8 mouse cellular contexts compared by ENCODE assay signal in genomic region chr11:78465116-78465515, GRCm38 (mm10). TPM values are rescaled to one million over a fixed set of nuclear protein-coding genes. Genes with fewer than 3 reads are reported as not detected.
A peak's percentile ranks its signal among the peaks of the same experiment; 100 is the strongest.
DNase-seq lines count a peak whose midpoint lies in the region; ATAC-seq and TF ChIP-seq lines count a peak whose summit lies in the region.
"Had no signal": no experiment of that assay in that cellular context is flagged by ENCODE, and none has a peak within 500 bp of the region (broad histone marks: within the 10 kb centered on the region; RNA-seq: fewer than 3 reads in every experiment).

No protein-coding gene starts in this region.

- H3K27ac ChIP-seq in thymus, adult 2 months (ENCODE audit: control insufficient read depth, insufficient read depth, low read length): no peak overlapping the region
- H3K27ac ChIP-seq in forebrain, embryonic 14.5 days (ENCODE audit: low read depth, low read length): no peak overlapping the region
- H3K27ac ChIP-seq in liver, embryonic 16.5 days (ENCODE audit: low read length): no peak overlapping the region

- no peak; the same call in 1 of the 2 replicates for TF ChIP-seq POLR2A in thymus, adult 2 months (IDR thresholded peaks at IDR 0.05; ENCODE audit: control insufficient read depth, extremely low read depth, insufficient read depth, low read length, poor library complexity)

- peak overlapping the region; percentile 82 for H3K4me2 ChIP-seq in forebrain, embryonic 14.5 days (ENCODE audit: low read length)
- peak overlapping the region; percentile 80 for H3K4me2 ChIP-seq in liver, embryonic 16.5 days (ENCODE audit: low read depth, low read length)

- DNase-seq in thymus, adult 2 months: no peak
- DNase-seq in thymus, postnatal 4 days: no peak
- DNase-seq in forebrain, embryonic 14.5 days (ENCODE audit: low spot score): no peak
- DNase-seq in spleen, adult 18-20 months: no peak
- no peak for DNase-seq in left cerebral cortex, adult 18-20 months (ENCODE audit: low spot score in 2 of 2)
- DNase-seq in T-cell, adult 2 months (ENCODE audit: low spot score): no peak

- peaks cover 12% of the 10 kb centered on the region; the same call in 1 of the 2 replicates for H3K4me1 ChIP-seq in thymus, adult 2 months (replicated peaks; ENCODE audit: control insufficient read depth, insufficient read depth, low read length)
- H3K4me1 ChIP-seq in forebrain, embryonic 14.5 days (ENCODE audit: control insufficient read depth, insufficient read depth, low read length): peaks cover 6% of the 10 kb centered on the region; the same call in 1 of the 2 replicates
- peaks cover 24% of the 10 kb centered on the region for H3K4me1 ChIP-seq in liver, embryonic 16.5 days (ENCODE audit: control insufficient read depth, low read depth, low read length)

- ATAC-seq in forebrain, embryonic 14.5 days: peak; percentile 22; the same call in 1 of the 2 replicates
- no peak for ATAC-seq in liver, embryonic 16.5 days (ENCODE audit: low read depth)

- peak overlapping the region; percentile 70; the same call in 1 of the 2 replicates for H3K4me3 ChIP-seq in thymus, adult 2 months (ENCODE audit: control insufficient read depth, insufficient read depth, low read length)
- peak overlapping the region; percentile 70 for H3K4me3 ChIP-seq in forebrain, embryonic 14.5 days (ENCODE audit: low read depth, low read length)
- peak overlapping the region; percentile 69 for H3K4me3 ChIP-seq in liver, embryonic 16.5 days (ENCODE audit: low read depth, low read length)

- no peaks in the 10 kb centered on the region for H3K27me3 ChIP-seq in thymus, adult 2 months (ENCODE audit: control insufficient read depth, insufficient read depth, low read length)
- no peaks in the 10 kb centered on the region for H3K27me3 ChIP-seq in forebrain, embryonic 14.5 days (replicated peaks; ENCODE audit: control insufficient read depth, insufficient read depth, low read length)
- H3K27me3 ChIP-seq in liver, embryonic 16.5 days (ENCODE audit: control insufficient read depth, insufficient read depth, low read depth, low read length): no peaks in the 10 kb centered on the region

- TF ChIP-seq CTCF in thymus, adult 2 months (IDR thresholded peaks at IDR 0.05; ENCODE audit: borderline replicate concordance, control insufficient read depth, extremely low read depth, insufficient read depth, low read length, poor library complexity): no peak

- peak overlapping the region; percentile 85; the same call in 1 of the 2 replicates for H3K9ac ChIP-seq in forebrain, embryonic 14.5 days (ENCODE audit: low read length)
- H3K9ac ChIP-seq in liver, embryonic 16.5 days (ENCODE audit: low read depth, low read length): no peak overlapping the region

- WGBS in thymus, adult 2 months: 65% methylated on average over 9 of the region's 9 CpGs
- WGBS in forebrain, embryonic 14.5 days: 25% methylated on average over 9 of the region's 9 CpGs
- 47% methylated on average over 9 of the region's 9 CpGs for WGBS in liver, embryonic 16.5 days (ENCODE audit: insufficient replicate concordance)

- no peaks in the 10 kb centered on the region for H3K9me3 ChIP-seq in forebrain, embryonic 14.5 days (replicated peaks; ENCODE audit: control insufficient read depth, low read length)
- peaks cover 4% of the 10 kb centered on the region; the same call in 1 of the 2 replicates for H3K9me3 ChIP-seq in liver, embryonic 16.5 days (replicated peaks; ENCODE audit: control insufficient read depth, low read length)

- H3K36me3 ChIP-seq in thymus, adult 2 months (ENCODE audit: control insufficient read depth, insufficient read depth, low read length): no peaks in the 10 kb centered on the region
- no peaks in the 10 kb centered on the region for H3K36me3 ChIP-seq in forebrain, embryonic 14.5 days (ENCODE audit: control insufficient read depth, insufficient read depth, low read length)
- no peaks in the 10 kb centered on the region for H3K36me3 ChIP-seq in liver, embryonic 16.5 days (ENCODE audit: control insufficient read depth, insufficient read depth)

RNA-seq across cellular contexts. Expression of gene Slc46a1, which starts 0.4 kb away (rescaled TPM):
- 8.3 and 11.2 TPM in 2 replicates for polyA plus RNA-seq in thymus, adult 2 months (2012; rRNA removed)
- polyA plus RNA-seq in forebrain, embryonic 14.5 days (2014; fragmentation: Nextera tagmentation; extraction: Ambion mirVana): 18.4 and 19.2 TPM in 2 replicates
- 7.3 and 8.7 TPM in 2 replicates for polyA plus RNA-seq in liver, embryonic 16.5 days (2015; fragmentation: Nextera tagmentation; extraction: Ambion mirVana)
- total RNA-seq in left cerebral cortex, adult 18-20 months (2021): 10 to 100 TPM; 10.5 to 13.8 TPM
- total RNA-seq: neutrophil, adult 5-6 weeks had no signal

RNA-seq across cellular contexts. Expression of gene Sarm1, which starts 32.4 kb away (rescaled TPM):
- 0.62 and 0.97 TPM in 2 replicates for polyA plus RNA-seq in thymus, adult 2 months (2012; rRNA removed)
- polyA plus RNA-seq in forebrain, embryonic 14.5 days (2014; fragmentation: Nextera tagmentation; extraction: Ambion mirVana): 34.9 and 45.6 TPM in 2 replicates
- polyA plus RNA-seq in liver, embryonic 16.5 days (2015; fragmentation: Nextera tagmentation; extraction: Ambion mirVana): 0.12 and 0.14 TPM in 2 replicates
- total RNA-seq in left cerebral cortex, adult 18-20 months (2021): 10 to 100 TPM; 31.3 to 32.5 TPM

RNA-seq across cellular contexts. Expression of gene Vtn, which starts 33.8 kb away (rescaled TPM):
- polyA plus RNA-seq in thymus, adult 2 months (2012; rRNA removed): 5.5 and 8.9 TPM in 2 replicates
- 88.4 and 120 TPM in 2 replicates for polyA plus RNA-seq in forebrain, embryonic 14.5 days (2014; fragmentation: Nextera tagmentation; extraction: Ambion mirVana)
- 977 and 1,120 TPM in 2 replicates for polyA plus RNA-seq in liver, embryonic 16.5 days (2015; fragmentation: Nextera tagmentation; extraction: Ambion mirVana)
- 10 to 100 TPM; 75.1 to 84.9 TPM for total RNA-seq in left cerebral cortex, adult 18-20 months (2021)
- total RNA-seq: neutrophil, adult 5-6 weeks had no signal

RNA-seq across cellular contexts. Expression of gene Sebox, which starts 38.1 kb away (rescaled TPM):
- polyA plus RNA-seq in thymus, adult 2 months (2012; rRNA removed): 0.09 and 0.13 TPM in 2 replicates
- polyA plus RNA-seq in forebrain, embryonic 14.5 days (2014; fragmentation: Nextera tagmentation; extraction: Ambion mirVana): 0.66 and 0.72 TPM in 2 replicates
- 0.25 and 0.26 TPM in 2 replicates for polyA plus RNA-seq in liver, embryonic 16.5 days (2015; fragmentation: Nextera tagmentation; extraction: Ambion mirVana)
- total RNA-seq in left cerebral cortex, adult 18-20 months (2021): under 1 TPM; 0.49 to 0.93 TPM
- total RNA-seq: neutrophil, adult 5-6 weeks had no signal

RNA-seq across cellular contexts. Expression of gene Slc13a2, which starts 43.1 kb away (rescaled TPM):
- polyA plus RNA-seq in thymus, adult 2 months (2012; rRNA removed): 0.61 and 0.68 TPM in 2 replicates
- not detected in 2 replicates for polyA plus RNA-seq in forebrain, embryonic 14.5 days (2014; fragmentation: Nextera tagmentation; extraction: Ambion mirVana)
- polyA plus RNA-seq in liver, embryonic 16.5 days (2015; fragmentation: Nextera tagmentation; extraction: Ambion mirVana): 0.04 and 0.07 TPM in 2 replicates
- not detected for total RNA-seq in left cerebral cortex, adult 18-20 months (2021)

Comparison
In these comparisons a context has a peak if more than half of its experiments do, and no peak if none do; other contexts are left out.
1. RNA of gene Sarm1, which starts 32.4 kb away (polyA plus RNA-seq): 34.9 to 45.6 TPM in forebrain, embryonic 14.5 days; 0.62 to 0.97 TPM in thymus, adult 2 months and 0.12 to 0.14 TPM in liver, embryonic 16.5 days; every median in the first group is over 10 times any median in the second.
2. Peak in every context shown above with its lines, with median percentiles within 50 percentile points of each other: H3K4me3 ChIP-seq.